Mouse (Mus musculus): ENCODE data around the gene Smarca4.

The Smarca4 gene

DNA sequence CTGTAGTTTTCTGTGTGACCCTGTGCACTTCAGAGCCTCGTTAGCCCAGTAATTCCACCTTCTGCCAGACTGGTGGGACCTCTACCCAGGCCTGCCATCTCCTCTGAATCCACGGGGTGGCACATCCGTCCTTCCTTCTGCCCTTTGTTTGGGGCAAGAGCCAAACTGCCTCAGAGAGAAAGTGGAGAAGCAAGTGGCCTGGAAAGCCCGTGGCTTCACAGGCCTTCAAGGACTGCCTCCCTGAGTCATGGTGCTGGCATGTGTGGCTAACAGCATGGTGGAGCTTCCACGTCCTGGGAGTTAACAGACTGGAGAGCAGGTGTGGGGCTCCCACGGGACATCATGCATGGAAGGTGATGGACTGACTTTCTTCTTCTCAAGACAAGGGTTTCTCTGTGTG is 135.4 kb downstream of the Smarca4 start:
- no peak for DNase-seq (ENCODE audit: extremely low spot score)

DNA sequence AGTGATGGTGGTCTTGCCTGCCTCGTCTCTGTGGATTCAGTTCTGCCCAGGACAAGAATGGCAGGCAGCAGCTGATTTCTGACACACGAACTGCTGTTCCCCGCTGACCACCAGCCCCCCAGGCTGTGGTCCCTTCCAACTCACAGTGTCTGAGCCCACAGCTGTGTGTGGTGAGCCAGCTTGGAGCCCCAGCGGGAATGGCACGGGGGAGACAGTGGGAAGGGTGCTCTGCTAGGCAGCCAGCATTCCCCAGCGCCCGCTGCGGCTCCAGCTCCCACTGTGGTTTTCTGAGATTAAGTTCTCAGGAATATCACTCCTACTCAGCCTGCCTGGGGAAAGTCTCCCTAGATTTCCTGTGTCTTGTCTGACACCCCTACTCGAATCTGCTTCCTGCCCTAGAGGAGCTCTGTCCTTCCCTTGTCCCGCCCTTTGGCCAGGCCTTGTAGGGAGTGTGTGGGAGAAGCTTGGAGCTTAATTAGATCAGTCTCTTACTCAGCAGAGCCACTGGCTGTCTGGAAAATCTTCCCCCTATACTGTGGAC is 136.4 kb downstream of the Smarca4 start:
- DNase-seq (ENCODE audit: extremely low spot score): no peak

All from embryo, embryonic 9.5 days (tissue).